Mouse (Mus musculus) embryonic facial prominence, embryonic 15.5 days (tissue): ENCODE measurements at regions not wholly inside any gene's neighbourhood (a gene's known extent, or its start where the extent isn't known, plus 50 kb on each side); places are given as distances from the start of the nearest gene placed in this dataset.

Source experiments
- ATAC-seq: fragments of 200-750 bp; cut with Nextera tagmentation; 2 replicates; pipeline ENCODE4 v1.8.0; 2017; ENCODE audit warnings: low read depth, moderate TSS enrichment; ENCODE audit not compliant: insufficient number of reproducible peaks, low FRiP score, low TSS enrichment
- H3K27ac ChIP-seq: fragments of 300-500 bp; sonication (generic); replicated peaks from 2 replicates; pipeline ENCODE4 v1.5.1; 2015; ENCODE audit warnings: mild to moderate bottlenecking, inconsistent platforms
- H3K27me3 ChIP-seq: fragments of 300-500 bp; sonication (generic); 2 replicates; pipeline ENCODE4 v1.6.1; 2015; ENCODE audit warnings: inconsistent platforms
- H3K36me3 ChIP-seq: fragments of 300-500 bp; sonication (generic); 2 replicates; pipeline ENCODE4 v1.6.1; 2015; ENCODE audit warnings: mild to moderate bottlenecking, inconsistent platforms
- H3K4me1 ChIP-seq: fragments of 300-500 bp; sonication (generic); 2 replicates; pipeline ENCODE4 v1.6.1; 2015; ENCODE audit warnings: inconsistent platforms
- H3K4me2 ChIP-seq: fragments of 300-500 bp; sonication (generic); replicated peaks from 2 replicates; pipeline ENCODE4 v1.6.1; 2015; ENCODE audit warnings: mild to moderate bottlenecking, inconsistent platforms
- H3K4me3 ChIP-seq: fragments of 300-500 bp; sonication (generic); replicated peaks from 2 replicates; pipeline ENCODE4 v1.5.1; 2015; ENCODE audit warnings: mild to moderate bottlenecking, inconsistent platforms
- H3K9ac ChIP-seq: fragments of 300-500 bp; sonication (generic); 2 replicates; pipeline ENCODE4 v1.6.1; 2015; ENCODE audit warnings: inconsistent platforms
- H3K9me3 ChIP-seq: fragments of 300-500 bp; sonication (generic); replicated peaks from 2 replicates; pipeline ENCODE4 v1.6.1; 2016; ENCODE audit warnings: inconsistent platforms
- WGBS: fragments of 180-500 bp; shearing (Covaris S2); methylation state at CpG from one replicate; pipeline ENCODE4 v1.1.7; 2015; 5-methylcytosine and 5-hydroxymethylcytosine counted together

DNA sequence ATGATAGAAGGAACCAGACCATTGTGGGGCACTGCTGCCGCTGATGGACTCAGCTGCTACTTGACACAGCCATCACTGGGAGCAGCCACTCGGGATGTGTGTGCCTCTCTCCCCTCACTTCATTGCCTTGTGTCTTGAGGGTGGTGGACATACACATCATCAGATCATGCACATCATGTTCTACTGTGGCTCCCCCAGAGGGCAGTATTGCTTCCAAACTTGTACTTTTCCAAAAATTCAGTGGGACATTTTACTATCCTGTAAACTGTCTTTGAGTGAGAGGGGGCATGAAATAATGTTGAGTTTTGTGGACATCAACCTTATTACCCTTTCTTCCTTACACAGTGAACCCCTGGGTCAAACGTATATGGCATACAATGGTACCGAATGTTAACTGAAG, 134.6 kb downstream of the Hhipl2 start:
- Histone ChIP-seq H3K4me1 (peaks cover 15% of the 10 kb centered on the region), H3K27me3 (no peaks in the 10 kb centered on the region), H3K27ac (no peak overlapping the region), H3K9me3 (no peaks in the 10 kb centered on the region), H3K4me2 (no peak overlapping the region), H3K9ac (no peak overlapping the region), H3K36me3 (no peaks in the 10 kb centered on the region), H3K4me3 (no peak overlapping the region)
- 90% methylated on average over 4 of the region's 4 CpGs for WGBS
- no peak for ATAC-seq

DNA sequence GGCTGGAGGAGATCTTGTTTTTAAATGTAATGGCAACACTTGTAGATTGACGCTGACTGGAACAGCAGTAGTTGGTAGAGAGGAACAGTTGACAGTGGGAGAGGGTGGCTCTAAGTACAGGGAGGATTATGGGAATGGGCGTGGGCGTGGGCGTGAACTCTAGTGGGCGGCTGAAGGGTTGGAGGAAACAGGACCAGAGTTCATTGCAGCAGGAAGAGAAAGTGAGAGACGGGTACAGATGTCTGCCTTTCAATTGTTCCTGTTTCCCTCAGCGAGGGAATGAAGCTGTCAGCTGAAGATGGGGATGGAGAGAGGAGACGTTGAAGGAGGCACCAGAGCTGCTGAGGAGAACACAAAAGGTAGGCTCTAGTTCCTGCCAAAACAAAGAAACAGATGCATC, 135.2 kb downstream of the Hhipl2 start:
- no peak overlapping the region for H3K9ac ChIP-seq
- H3K27ac ChIP-seq: no peak overlapping the region
- H3K9me3 ChIP-seq: no peaks in the 10 kb centered on the region
- no peak overlapping the region for H3K4me2 ChIP-seq
- ATAC-seq: no peak
- H3K36me3 ChIP-seq: no peaks in the 10 kb centered on the region
- no peak overlapping the region for H3K4me3 ChIP-seq
- no peaks in the 10 kb centered on the region for H3K27me3 ChIP-seq
- peaks cover 15% of the 10 kb centered on the region for H3K4me1 ChIP-seq
- 78% methylated on average over 8 of the region's 8 CpGs for WGBS

DNA sequence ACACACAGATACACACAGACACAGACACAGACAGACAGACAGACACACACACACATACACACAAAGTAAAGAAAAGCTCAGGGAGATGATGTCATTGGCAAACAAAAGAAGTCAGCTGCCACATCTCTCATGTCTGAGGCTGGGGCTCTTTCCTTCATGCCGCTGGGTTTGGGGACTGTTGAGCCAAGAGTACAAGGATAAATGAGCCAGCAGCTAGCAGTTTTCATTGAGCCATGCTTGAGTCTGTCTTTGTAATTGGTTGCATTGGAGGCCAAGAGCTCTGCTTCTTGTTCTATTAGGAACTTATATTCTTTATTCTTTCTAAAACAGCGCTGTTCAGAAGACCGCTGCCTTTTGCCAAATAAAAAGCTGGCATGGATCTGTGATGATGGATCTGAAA, 144.8 kb downstream of the Hhipl2 start:
- no peak for ATAC-seq
- Histone ChIP-seq H3K27me3 (no peaks in the 10 kb centered on the region), H3K27ac (no peak overlapping the region), H3K9ac (no peak overlapping the region), H3K4me3 (no peak overlapping the region), H3K4me2 (no peak overlapping the region), H3K4me1 (no peaks in the 10 kb centered on the region), H3K36me3 (no peaks in the 10 kb centered on the region), H3K9me3 (no peaks in the 10 kb centered on the region)
- 79% methylated on average over 3 of the region's 3 CpGs for WGBS

DNA sequence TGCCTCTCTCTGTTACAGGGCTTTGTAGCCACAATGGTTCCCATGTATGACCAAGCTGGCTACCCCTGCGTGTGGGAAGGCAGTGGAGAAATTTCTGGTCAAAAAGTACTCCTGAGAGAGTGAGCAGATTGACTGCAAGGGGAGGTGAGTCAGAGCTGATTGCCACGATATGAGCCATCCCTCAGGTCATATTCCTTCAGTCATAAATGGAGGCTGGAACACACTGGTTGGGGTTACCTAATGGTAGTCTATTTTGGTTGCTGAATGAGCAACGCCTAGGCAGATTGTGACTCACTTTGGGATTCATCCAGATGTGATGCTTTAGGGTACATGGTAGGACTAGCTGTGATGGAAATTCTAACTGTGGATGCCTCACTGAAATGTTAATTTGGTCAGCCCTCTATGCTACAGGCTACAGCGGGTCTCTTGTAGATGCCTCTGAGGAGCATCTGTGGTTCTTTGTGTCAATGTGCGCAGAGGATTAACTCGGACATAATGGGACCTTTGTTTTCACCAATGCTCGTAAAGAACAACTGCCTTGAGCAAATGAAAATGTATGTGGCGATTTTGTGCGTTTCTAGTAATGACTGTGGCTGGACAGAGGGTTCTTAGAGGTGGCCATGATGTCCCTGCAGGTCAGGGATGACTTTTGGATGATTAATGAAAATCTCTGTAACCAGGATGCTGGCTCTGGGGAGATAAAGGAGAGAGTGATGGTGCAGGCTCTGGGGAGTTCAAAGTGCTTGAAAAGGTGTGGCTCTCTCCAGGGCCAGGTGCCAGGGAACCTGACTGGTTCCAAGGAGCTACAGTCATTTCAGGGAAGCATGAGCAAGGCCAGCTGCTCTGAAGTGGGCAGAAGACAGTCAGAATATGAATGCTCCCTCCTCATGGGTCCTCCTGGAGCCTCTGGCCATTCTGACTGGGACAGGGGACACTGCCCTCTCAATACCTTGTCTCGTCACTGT, 155.9 kb downstream of the Hhipl2 start:
- H3K4me1 ChIP-seq: no peaks in the 10 kb centered on the region
- no peaks in the 10 kb centered on the region for H3K27me3 ChIP-seq
- no peak overlapping the region for H3K9ac ChIP-seq
- ATAC-seq: no peak
- H3K9me3 ChIP-seq: no peaks in the 10 kb centered on the region
- H3K4me3 ChIP-seq: no peak overlapping the region
- no peak overlapping the region for H3K4me2 ChIP-seq
- no peaks in the 10 kb centered on the region for H3K36me3 ChIP-seq
- no peak overlapping the region for H3K27ac ChIP-seq
- WGBS: 41% methylated on average over 10 of the region's 10 CpGs

DNA sequence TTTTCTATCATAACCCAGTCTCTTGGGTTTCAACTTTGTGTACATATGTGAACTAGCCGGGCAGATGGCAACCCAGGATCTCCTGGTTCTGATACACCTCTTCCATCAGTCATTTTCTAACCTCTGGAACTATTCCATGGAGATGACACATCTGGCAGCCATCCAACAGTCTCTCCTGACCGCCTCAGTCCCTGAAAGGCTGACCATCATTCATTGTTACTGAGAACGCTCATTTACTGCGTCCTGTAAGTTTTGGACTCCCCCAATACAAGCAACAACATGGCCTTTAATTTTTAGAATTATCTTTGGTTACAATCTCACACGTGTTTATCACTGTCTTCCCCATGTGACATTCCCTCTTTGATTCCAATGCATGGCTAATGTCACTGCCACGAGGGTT, 166.8 kb downstream of the Hhipl2 start:
- Histone ChIP-seq H3K9me3 (no peaks in the 10 kb centered on the region), H3K27me3 (no peaks in the 10 kb centered on the region), H3K4me3 (no peak overlapping the region), H3K4me2 (no peak overlapping the region), H3K27ac (no peak overlapping the region), H3K9ac (no peak overlapping the region), H3K4me1 (no peaks in the 10 kb centered on the region), H3K36me3 (no peaks in the 10 kb centered on the region)
- ATAC-seq: no peak
- WGBS: 70% methylated on average over 6 of the region's 6 CpGs

DNA sequence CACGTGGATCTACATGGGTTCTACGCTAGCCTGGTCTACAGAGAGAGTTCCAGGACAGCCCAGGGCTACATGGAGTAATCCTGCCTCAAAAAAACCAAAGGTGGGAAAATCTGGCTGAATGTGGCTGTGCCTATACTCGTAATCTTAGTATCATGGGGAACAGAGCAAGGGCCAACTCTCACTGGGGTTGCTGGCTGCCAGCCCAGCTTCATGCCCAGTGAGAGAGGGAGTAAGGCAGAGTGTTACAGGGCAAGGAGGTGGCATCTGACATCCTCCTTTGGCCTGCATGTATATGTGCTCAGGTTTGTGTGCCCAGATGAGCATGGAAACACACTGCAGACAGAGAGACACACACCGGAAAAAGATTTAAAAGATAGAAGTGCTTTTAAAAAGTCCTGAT, 168.4 kb downstream of the Hhipl2 start:
- 75% methylated on average over 4 of the region's 4 CpGs for WGBS
- Histone ChIP-seq H3K9ac (no peak overlapping the region), H3K4me2 (no peak overlapping the region), H3K4me3 (no peak overlapping the region), H3K27me3 (no peaks in the 10 kb centered on the region), H3K27ac (no peak overlapping the region), H3K4me1 (no peaks in the 10 kb centered on the region), H3K36me3 (no peaks in the 10 kb centered on the region), H3K9me3 (no peaks in the 10 kb centered on the region)
- ATAC-seq: no peak

DNA sequence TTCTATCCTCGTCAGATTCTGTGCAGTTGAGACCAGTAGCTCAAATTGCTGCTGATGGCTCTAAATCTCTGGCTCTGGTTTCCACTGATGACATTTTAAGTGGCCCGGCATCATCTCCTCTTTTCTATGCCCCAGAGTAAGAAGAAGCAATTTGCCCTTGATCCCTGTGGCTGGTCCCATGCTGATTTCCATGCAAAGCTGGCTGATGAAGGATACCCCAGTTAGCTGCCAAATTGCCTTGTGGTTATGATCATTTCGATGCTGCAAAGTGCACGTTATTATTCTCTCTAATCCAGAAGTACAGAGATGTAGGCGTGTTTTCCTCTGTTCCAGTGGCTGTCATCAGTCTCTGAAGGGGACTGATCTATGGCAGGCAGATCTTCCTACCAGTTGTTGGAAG, 177.3 kb downstream of the Hhipl2 start:
- H3K4me2 ChIP-seq: no peak overlapping the region
- 48% methylated on average over 5 of the region's 5 CpGs for WGBS
- H3K9ac ChIP-seq: no peak overlapping the region
- no peaks in the 10 kb centered on the region for H3K9me3 ChIP-seq
- H3K27me3 ChIP-seq: peaks cover 3% of the 10 kb centered on the region; the same call in 1 of the 2 replicates
- no peaks in the 10 kb centered on the region for H3K36me3 ChIP-seq
- H3K4me1 ChIP-seq: no peaks in the 10 kb centered on the region
- no peak overlapping the region for H3K27ac ChIP-seq
- H3K4me3 ChIP-seq: no peak overlapping the region
- no peak for ATAC-seq

DNA sequence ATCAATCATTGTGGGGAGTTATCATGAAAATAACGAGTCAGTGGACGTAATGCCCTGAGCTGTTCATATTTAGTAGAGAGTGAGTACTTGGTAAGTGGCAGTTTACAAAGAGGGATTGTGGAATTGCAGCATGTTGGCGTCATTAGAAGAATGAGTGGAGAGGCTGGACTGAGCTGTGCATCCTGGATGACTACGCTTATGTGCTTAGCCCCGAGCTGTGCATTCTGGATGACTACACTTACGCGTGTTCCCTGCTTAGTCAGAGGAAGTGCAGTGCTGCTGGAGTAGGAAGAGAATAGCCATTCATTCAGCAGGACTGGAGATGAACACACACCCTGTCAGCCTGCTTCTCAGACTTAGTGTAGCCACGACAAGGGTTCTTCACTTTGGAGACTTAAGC, 182.5 kb downstream of the Hhipl2 start:
- Histone ChIP-seq H3K27me3 (no peaks in the 10 kb centered on the region), H3K4me1 (no peaks in the 10 kb centered on the region), H3K9ac (no peak overlapping the region), H3K4me3 (no peak overlapping the region), H3K27ac (no peak overlapping the region), H3K4me2 (no peak overlapping the region), H3K9me3 (no peaks in the 10 kb centered on the region), H3K36me3 (no peaks in the 10 kb centered on the region)
- WGBS: 60% methylated on average over 8 of the region's 8 CpGs
- ATAC-seq: no peak

DNA sequence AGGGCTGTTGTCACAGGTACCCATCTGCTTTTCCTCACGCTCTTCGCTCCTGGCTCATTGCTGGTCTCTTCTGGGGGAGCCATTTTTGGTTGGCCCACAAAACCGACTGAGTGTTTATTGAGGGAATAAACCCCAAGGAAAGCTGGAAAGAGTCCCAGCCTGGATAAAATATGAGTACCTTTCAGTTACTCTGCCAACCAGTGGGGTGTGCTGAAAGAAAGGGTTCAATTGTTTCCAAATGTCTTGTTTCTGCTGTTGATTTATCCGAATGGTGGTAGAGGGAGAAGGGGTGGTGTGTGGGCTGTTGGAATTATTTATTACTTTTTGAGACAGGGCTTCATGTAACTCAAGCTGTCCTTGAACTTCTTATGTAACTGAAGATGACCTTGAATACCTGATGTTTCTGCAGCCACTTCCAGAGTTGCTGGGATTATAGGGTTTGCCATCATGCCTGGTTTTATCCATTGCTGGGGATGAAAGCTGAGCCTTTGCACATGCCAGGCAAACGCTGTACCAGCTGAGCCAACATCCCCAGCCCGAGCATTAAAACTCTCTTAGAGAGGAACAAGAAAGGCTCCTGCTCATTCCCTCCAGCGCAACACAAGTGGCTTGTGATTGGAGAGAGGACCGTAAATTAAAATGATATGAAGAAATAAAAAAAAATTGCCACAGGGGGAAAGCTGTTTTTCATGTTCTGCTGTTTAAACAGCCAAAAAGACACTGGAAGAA, 194.1 kb downstream of the Hhipl2 start:
- no peak overlapping the region for H3K4me3 ChIP-seq
- H3K27ac ChIP-seq: peak overlapping the region; percentile 17; the same call in 1 of the 2 replicates
- H3K36me3 ChIP-seq: no peaks in the 10 kb centered on the region
- 28% methylated on average over 8 of the region's 8 CpGs for WGBS
- no peak overlapping the region for H3K4me2 ChIP-seq
- no peak for ATAC-seq
- H3K4me1 ChIP-seq: peaks cover 21% of the 10 kb centered on the region
- no peaks in the 10 kb centered on the region for H3K9me3 ChIP-seq
- no peaks in the 10 kb centered on the region for H3K27me3 ChIP-seq
- H3K9ac ChIP-seq: no peak overlapping the region

DNA sequence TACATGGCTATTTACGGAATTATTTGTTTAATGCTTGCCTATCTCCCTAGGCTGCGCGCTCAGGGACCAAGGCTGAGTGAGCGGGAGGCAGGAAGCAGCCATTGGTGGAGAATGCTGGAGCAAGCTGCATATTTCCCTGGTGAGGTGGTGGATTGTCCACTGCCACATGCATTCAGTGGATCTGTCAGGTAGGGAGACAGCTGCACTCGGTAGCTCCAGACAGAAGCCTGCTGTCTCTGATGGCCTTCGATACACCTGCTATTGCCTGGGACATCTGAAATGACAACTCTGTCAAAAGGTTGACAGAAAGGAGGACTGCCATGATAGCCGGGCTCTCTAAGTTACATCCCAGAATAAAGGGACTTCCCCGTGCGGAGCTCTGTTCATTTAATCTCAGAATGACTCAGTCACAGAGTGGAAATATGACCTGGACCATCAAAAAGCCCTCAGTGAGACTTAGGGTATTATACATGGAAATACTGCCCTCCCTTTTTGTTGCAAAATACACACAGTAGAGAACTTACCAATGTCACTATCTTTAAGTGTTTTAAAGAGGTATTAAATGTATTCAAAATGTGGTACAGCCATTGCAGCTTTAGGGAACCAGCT, 201.5 kb downstream of the Hhipl2 start:
- H3K27me3 ChIP-seq: no peaks in the 10 kb centered on the region
- no peaks in the 10 kb centered on the region for H3K9me3 ChIP-seq
- no peak for ATAC-seq
- H3K4me1 ChIP-seq: no peaks in the 10 kb centered on the region
- 80% methylated on average over 9 of the region's 9 CpGs for WGBS
- H3K9ac ChIP-seq: no peak overlapping the region
- no peak overlapping the region for H3K4me2 ChIP-seq
- H3K4me3 ChIP-seq: no peak overlapping the region
- H3K36me3 ChIP-seq: no peaks in the 10 kb centered on the region
- no peak overlapping the region for H3K27ac ChIP-seq

DNA sequence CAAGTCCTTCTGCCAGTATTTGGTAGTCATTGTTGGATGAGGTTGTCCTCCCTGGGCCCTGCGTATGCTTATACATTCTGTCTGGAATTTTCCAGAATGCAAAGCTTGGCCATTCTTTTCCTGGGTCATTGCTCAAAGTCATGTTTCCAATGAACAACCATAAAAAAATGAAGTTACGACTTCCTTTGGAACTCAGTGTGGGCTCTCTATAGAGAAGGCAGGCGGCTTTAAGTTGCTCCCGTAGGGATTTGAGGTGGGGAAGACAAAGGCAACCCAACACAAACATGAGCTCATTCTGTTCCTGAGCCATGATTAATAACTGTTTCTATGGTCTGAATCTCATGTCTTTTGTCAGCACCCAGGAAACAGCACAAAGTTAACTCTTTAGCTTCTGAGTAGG, 204.3 kb downstream of the Hhipl2 start:
- Histone ChIP-seq H3K9me3 (no peaks in the 10 kb centered on the region), H3K27me3 (no peaks in the 10 kb centered on the region), H3K4me2 (no peak overlapping the region), H3K4me3 (no peak overlapping the region), H3K36me3 (no peaks in the 10 kb centered on the region), H3K4me1 (no peaks in the 10 kb centered on the region), H3K27ac (no peak overlapping the region), H3K9ac (no peak overlapping the region)
- ATAC-seq: no peak
- WGBS: 73% methylated on average over 4 of the region's 4 CpGs
